Mouse (Mus musculus) spleen, adult 2 months (tissue): ENCODE data around the gene Bend3. TPM values are rescaled to one million over a fixed set of nuclear protein-coding genes. Genes with fewer than 3 reads are reported as not detected.

Experiments
- DNase-seq, 2 experiments: peaks; one replicate each; pipeline versions ENCODE4 v3.0.0 to v3.0.0-alpha.2; 2012 to 2021; ENCODE audit warnings: low spot score in 2 of 2, low read depth in 1 of 2
- H3K27ac ChIP-seq: fragments of 200-500 bp; 2 replicates; pipeline ENCODE4 v1.5.1; 2012; ENCODE audit warnings: low read length, inconsistent platforms; ENCODE audit not compliant: insufficient read depth
- H3K27me3 ChIP-seq: fragments of 200-500 bp; 2 replicates; pipeline ENCODE4 v1.6.1; 2012; ENCODE audit warnings: mild to moderate bottlenecking, moderate library complexity, low read length, inconsistent platforms; ENCODE audit not compliant: control insufficient read depth, insufficient read depth
- H3K36me3 ChIP-seq: fragments of 200-500 bp; 2 replicates; pipeline ENCODE4 v1.6.1; 2012; ENCODE audit warnings: mild to moderate bottlenecking, low read length, inconsistent platforms; ENCODE audit not compliant: control insufficient read depth, insufficient read depth
- H3K4me1 ChIP-seq: fragments of 200-500 bp; 2 replicates; pipeline ENCODE4 v1.6.1; 2011; ENCODE audit warnings: inconsistent platforms; ENCODE audit not compliant: control insufficient read depth, insufficient read depth, insufficient read length
- H3K4me3 ChIP-seq: fragments of 200-500 bp; 2 replicates; pipeline ENCODE4 v1.5.1; 2011; ENCODE audit warnings: mild to moderate bottlenecking, inconsistent platforms; ENCODE audit not compliant: insufficient read depth, insufficient read length; ENCODE audit errors: extremely low read depth
- CTCF ChIP-seq: fragments of 200-500 bp; IDR thresholded peaks from 2 replicates; pipeline ENCODE4 v1.5.1; 2011; ENCODE audit warnings: mild to moderate bottlenecking, inconsistent platforms; ENCODE audit not compliant: insufficient read depth, insufficient read length, insufficient replicate concordance; ENCODE audit errors: extremely low read depth
- POLR2A ChIP-seq: fragments of 200-500 bp; IDR thresholded peaks from 2 replicates; pipeline ENCODE4 v1.6.1; 2011; ENCODE audit warnings: low read depth, low read length, inconsistent platforms
- WGBS: fragments of 180-500 bp; shearing (Covaris S2); methylation state at CpG from one replicate; pipeline ENCODE4 v1.1.7; 2018; 5-methylcytosine and 5-hydroxymethylcytosine counted together
- polyA plus RNA-seq: library from polyadenylated mRNA; depleted of rRNA; stranded (reverse); fragments of >200 nt; gene quantifications from 2 replicates; pipeline ENCODE4 v1.2.3, GENCODE M21; 2012

The Bend3 gene
- polyA plus RNA-seq, 1 experiment, result 2.1 TPM

GRCm38 (mm10) chr10:43504291-43504690, 25.7 kb downstream of the Bend3 start:
- 13% methylated on average over 1 of the region's 1 CpGs for WGBS
- no peak for DNase-seq
- TF ChIP-seq POLR2A (no peak), CTCF (no peak)

GRCm38 (mm10) chr10:43507051-43507450, 28.4 kb downstream of the Bend3 start:
- H3K4me1 ChIP-seq, result peaks cover 2% of the 10 kb centered on the region
- no peak for DNase-seq
- H3K27me3 ChIP-seq, result no peaks in the 10 kb centered on the region
- H3K27ac ChIP-seq, result no peak overlapping the region
- 78% methylated on average over 4 of the region's 4 CpGs for WGBS
- no peak overlapping the region for H3K4me3 ChIP-seq
- H3K36me3 ChIP-seq, result peaks cover 14% of the 10 kb centered on the region
- TF ChIP-seq CTCF, result no peak
- no peak for TF ChIP-seq POLR2A

More at GRCm38 (mm10) chr10:43504291-43504690, 25.7 kb downstream of the Bend3 start:
- H3K4me1 ChIP-seq, result peaks cover 2% of the 10 kb centered on the region
- H3K27me3 ChIP-seq, result no peaks in the 10 kb centered on the region
- H3K36me3 ChIP-seq, result peaks cover under 1% of the 10 kb centered on the region; the same call in 1 of the 2 replicates
- H3K4me3 ChIP-seq, result no peak overlapping the region
- no peak overlapping the region for H3K27ac ChIP-seq

GRCm38 (mm10) chr10:43509228-43509627, 30.6 kb downstream of the Bend3 start:
- DNase-seq, result no peak
- WGBS, result 92% methylated on average over 7 of the region's 7 CpGs
- no peaks in the 10 kb centered on the region for H3K4me1 ChIP-seq
- no peak for TF ChIP-seq POLR2A
- no peak for TF ChIP-seq CTCF
- H3K27me3 ChIP-seq, result no peaks in the 10 kb centered on the region
- H3K36me3 ChIP-seq, result peaks cover 14% of the 10 kb centered on the region
- no peak overlapping the region for H3K4me3 ChIP-seq
- H3K27ac ChIP-seq, result no peak overlapping the region

GRCm38 (mm10) chr10:43512976-43513375, 34.3 kb downstream of the Bend3 start:
- no peak for TF ChIP-seq CTCF
- no peak for TF ChIP-seq POLR2A
- WGBS, result 97% methylated on average over 10 of the region's 10 CpGs
- Histone ChIP-seq H3K4me1 (no peaks in the 10 kb centered on the region), H3K4me3 (no peak overlapping the region), H3K27me3 (no peaks in the 10 kb centered on the region), H3K36me3 (peaks cover 14% of the 10 kb centered on the region), H3K27ac (no peak overlapping the region)
- no peak for DNase-seq

- H3K4me1 ChIP-seq, result no peaks in the 10 kb centered on the region
- no peaks in the 10 kb centered on the region for H3K36me3 ChIP-seq
- H3K4me3 ChIP-seq, result no peak overlapping the region
- TF ChIP-seq POLR2A (no peak), CTCF (no peak)
- H3K27me3 ChIP-seq, result no peaks in the 10 kb centered on the region
- DNase-seq, result no peak
- WGBS, result 84% methylated on average over 6 of the region's 6 CpGs
- H3K27ac ChIP-seq, result no peak overlapping the region
Measured at GRCm38 (mm10) chr10:43516992-43517660, 38.5 kb downstream of the Bend3 start.

GRCm38 (mm10) chr10:43517836-43518235, 39.2 kb downstream of the Bend3 start:
- Histone ChIP-seq H3K36me3 (no peaks in the 10 kb centered on the region), H3K27me3 (no peaks in the 10 kb centered on the region), H3K4me3 (no peak overlapping the region), H3K4me1 (no peaks in the 10 kb centered on the region), H3K27ac (no peak overlapping the region)
- DNase-seq, result no peak
- no peak for TF ChIP-seq CTCF
- no peak for TF ChIP-seq POLR2A
- WGBS, result 83% methylated on average over 4 of the region's 4 CpGs

GRCm38 (mm10) chr10:43518368-43518767, 39.7 kb downstream of the Bend3 start:
- Histone ChIP-seq H3K4me3 (no peak overlapping the region), H3K27me3 (no peaks in the 10 kb centered on the region), H3K4me1 (no peaks in the 10 kb centered on the region), H3K27ac (no peak overlapping the region), H3K36me3 (no peaks in the 10 kb centered on the region)
- TF ChIP-seq CTCF, result no peak
- no peak for TF ChIP-seq POLR2A
- 90% methylated on average over 13 of the region's 13 CpGs for WGBS
- no peak for DNase-seq
